Mouse (Mus musculus) lung, postnatal 0 days (tissue): ENCODE results near the gene Castor2.

Experiments
- CTCF ChIP-seq: IDR thresholded peaks from 2 replicates; pipeline ENCODE4 v1.5.1; 2016; ENCODE audit warnings: antibody characterized with exemption, mild to moderate bottlenecking
- EP300 ChIP-seq: IDR thresholded peaks from 2 replicates; pipeline ENCODE4 v1.6.1; 2016; ENCODE audit warnings: antibody characterized with exemption, mild to moderate bottlenecking, control low read depth

- TF ChIP-seq CTCF (no peak), EP300 (no peak)
These were observed 82.7 kb downstream of the Castor2 start for GRCm38 (mm10) chr5:134182172-134182571.
